Mouse (Mus musculus) neural tube, embryonic 10.5 days (tissue): ENCODE results near the gene Pdzk1.

Experiments
- DNase-seq: peaks from one replicate; pipeline ENCODE4 v3.0.0-alpha.2; 2017; ENCODE audit warnings: low spot score; ENCODE audit errors: extremely low spot score

The Pdzk1 gene

DNA sequence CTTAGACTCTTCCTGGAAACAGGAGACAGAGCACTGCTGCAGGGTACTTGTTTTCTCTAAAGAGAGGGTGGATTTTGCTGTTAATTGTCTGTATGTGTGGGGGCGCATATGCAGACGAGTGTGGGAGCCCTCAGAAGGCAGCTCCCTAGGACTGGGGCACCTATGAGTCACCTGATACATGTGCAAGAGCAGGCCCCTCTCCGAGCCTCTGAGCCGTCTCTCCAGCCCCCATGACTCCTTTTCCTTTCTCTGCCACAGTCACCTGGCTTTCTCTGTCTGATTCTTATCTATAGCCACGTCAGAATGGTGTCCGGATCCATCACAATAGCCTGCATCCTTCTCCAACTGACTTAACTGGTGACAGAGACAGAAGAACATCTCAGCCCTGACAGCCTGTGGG, 52.5 kb downstream of the Pdzk1 start:
- DNase-seq, result no peak

DNA sequence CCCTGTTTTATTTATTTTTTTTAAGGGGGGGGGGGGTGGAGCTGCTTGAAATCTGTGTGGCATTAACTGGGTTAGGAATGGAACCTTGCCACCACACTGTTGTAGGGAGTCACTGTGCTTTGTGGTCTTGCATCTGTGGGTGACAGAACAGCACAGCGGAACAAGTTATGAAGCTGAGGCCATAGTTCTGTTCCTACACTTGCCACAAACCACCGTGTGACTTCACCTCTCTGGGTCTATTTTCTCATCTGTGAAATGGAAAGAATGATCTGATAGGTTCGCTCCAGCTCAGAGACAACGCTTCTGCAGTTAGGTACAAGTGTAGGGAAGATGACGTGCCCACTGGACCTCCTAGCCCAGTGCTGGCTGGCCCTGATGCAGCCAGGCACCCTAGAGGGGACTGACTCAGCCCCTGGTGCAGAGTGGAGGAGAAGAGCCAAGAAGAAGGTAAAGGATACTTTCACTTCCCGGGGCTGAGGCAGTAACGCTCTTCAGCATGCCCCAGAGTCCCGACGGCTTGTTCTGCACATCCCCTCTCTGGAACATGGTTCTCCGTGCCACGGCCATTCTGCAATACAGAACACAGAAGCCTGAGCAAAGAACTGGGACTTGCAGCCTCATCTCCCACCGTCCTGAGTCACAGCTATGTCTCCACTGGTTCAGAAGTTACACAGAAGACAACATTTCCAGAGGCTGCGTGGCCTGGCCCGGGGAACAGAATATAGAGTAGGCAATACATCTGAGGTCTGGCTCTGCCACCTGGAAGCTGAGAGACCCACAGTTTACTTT, 53.2 kb downstream of the Pdzk1 start:
- no peak for DNase-seq

DNA sequence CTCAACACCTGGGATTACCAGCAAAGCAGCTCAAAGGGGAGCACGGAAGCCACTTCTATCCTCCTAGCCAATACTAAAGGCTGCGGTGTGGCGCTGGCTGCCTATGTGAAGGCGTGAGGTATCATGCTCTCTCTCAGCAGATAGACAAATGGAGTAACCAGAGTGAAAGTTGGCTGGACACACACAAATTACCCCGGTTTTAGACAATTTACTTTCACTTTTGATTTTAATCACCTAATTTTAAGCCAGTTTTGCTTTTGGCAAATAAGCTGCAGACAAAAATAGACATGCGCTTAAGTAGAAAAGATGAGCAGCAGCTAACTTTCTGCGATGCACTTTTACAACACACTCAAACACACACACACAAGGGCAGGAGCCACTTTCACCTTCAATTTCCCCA, 54.6 kb downstream of the Pdzk1 start:
- DNase-seq, result no peak

DNA sequence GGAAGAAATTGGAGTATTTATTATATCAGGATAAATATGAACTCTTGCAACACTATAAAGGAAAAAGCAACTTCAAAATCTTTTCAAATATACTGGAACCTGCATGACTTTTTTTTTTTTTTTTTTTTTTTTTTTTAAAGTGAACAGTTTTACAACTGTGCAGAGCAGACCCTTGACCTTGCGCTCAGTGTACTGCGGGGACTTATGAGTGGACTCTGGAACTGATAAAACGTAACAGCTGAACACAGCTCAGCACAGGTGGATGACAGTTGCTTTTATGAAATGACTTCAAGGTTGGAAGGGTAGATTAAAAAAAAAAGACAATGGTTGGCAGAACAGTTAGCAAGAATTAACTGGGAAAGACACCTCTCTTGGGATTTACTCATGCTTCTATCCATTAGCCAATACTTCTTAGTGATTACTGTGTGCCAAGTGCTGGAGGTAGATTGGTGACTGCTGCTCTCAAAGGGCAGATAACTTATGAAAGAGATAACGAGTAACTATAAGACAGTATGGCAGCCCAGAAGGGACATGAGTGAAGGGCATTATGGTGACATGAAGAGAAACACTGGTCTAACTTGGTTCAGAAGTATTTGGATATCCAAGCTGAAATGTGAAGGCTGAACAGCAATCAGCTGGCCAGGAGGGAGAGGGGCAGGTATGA, 73.4 kb downstream of the Pdzk1 start:
- no peak for DNase-seq

DNA sequence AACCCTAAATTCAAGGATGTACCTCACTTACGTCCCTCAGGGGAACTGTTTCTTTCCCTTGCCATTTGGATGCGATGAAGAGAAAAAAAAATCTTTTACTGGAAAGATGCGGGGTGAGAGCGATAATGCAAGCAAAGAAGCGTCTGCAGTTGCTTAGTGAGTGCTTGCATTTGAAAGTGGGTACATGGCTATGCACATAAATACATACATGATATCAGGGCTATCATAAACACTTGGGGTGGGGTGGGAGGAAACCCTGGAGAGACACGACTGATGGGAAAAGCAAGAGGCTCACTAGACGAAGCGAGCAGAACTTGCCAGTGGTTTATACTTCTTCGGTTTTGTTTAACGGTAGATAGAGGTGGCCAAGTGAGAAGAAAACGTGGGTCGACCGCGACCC, 75.3 kb downstream of the Pdzk1 start, which contains the start of gene Gja5:
Gene Gja5 (plus strand): TSS at position 301 of the 400 bp plus-strand sequence.
- no peak for DNase-seq

DNA sequence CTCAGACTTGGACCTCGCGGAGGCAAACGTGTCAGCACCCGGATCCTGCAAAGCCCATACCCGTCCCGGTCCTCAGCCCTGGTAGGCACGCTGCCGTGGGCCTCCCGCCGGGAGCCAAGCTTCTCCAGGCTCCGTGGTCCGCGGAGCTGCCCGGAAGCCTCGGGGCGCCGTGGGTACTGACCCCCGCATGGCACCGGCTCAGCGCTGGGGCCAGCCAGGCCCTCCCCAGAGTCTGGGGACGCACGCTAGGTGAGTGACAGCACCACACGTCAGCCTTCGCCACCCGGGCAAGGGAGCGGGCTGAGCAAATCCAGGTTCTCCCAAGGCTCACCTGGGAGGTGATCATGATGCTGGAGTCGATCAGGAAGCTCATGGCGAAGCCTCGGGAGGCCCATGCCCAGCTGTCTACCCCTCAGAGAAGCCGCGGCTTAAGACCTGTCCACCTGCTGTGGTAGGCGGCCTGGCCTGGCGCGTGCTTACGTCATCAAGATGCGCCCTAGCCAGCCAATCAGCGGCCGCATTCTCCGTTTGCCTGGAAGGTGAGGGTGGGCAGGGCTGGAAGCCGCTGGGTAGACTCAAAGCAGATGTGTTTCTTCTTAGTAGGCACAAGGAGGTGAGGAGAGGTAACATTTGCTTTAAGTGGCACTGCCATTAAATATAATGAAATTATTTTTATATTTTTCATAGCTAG, 75.9 kb downstream of the Pdzk1 start, which contains the start of gene Gpr89:
Gene Gpr89 (minus strand): TSS at position 496 of the 691 bp plus-strand sequence.
- peak; percentile 97 for DNase-seq

DNA sequence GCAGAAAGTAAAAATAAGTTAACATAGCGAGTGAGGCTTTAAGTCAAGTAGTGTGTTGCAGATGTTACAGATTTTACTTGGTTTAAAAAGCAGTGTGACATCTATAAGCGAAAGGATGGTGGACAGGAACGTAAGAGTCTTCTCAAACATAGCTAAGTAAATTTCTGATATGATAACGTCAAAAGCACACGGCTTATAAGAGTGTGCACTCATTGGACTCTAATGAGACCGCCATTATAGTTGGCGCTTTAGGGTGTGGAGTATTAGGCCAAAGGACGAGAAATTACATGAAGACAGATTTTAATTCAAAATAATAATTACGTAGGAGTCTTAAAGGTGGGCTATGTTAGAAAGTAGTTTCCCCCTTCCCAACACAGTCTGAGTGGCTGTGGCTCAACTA, 76.5 kb downstream of the Pdzk1 start:
- DNase-seq, result no peak
